Mouse (Mus musculus): ENCODE measurements around the gene Kif1bp. TPM values are rescaled to one million over a fixed set of nuclear protein-coding genes. Genes with fewer than 3 reads are reported as not detected.
"Not testable (repeated sequence)": the region's sequence is repeated elsewhere in the genome, so short reads cannot be mapped to it uniquely, and the experiment has no call there.

Kif1bp gene
- total RNA-seq, 2 experiments from 2014 or later, result 180 to 185 TPM

DNA sequence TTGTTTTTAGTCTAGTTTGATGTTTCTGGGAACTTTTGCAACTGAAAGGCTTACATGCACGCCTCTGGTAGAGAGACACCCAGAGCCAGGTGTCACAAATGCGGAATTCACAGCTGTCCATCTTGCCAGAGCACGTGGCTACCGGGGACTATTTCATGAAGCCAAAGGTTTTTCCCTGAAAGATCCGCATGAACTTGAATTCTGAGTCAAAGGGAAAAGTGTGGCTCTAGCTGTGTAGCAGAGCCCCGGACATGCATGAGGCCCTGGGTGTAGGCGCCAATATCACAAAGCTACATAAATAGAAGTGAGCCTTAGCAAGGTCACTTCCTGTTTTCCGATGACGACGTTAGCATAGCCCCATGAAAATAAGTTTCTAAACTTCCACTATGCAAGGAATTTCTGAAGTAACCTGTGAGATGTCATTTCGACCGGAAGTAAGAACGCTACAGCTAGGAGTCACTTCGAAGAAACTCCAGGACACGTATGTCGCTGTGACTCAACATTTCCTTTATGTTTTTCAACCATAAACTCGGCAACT is 72.2 kb downstream of the Kif1bp start:
- Histone ChIP-seq H3K27ac (peak overlapping the region; percentile 36; the same call in 1 of the 2 replicates), H3K4me3 (no peak overlapping the region)
- no peak for DNase-seq (ENCODE audit: extremely low spot score in 1 of 2, low spot score in 2 of 2)
- intact Hi-C loops (cut with DNase I), result no loop called here
- no peak for TF ChIP-seq CTCF (IDR thresholded peaks at IDR 0.05)

DNA sequence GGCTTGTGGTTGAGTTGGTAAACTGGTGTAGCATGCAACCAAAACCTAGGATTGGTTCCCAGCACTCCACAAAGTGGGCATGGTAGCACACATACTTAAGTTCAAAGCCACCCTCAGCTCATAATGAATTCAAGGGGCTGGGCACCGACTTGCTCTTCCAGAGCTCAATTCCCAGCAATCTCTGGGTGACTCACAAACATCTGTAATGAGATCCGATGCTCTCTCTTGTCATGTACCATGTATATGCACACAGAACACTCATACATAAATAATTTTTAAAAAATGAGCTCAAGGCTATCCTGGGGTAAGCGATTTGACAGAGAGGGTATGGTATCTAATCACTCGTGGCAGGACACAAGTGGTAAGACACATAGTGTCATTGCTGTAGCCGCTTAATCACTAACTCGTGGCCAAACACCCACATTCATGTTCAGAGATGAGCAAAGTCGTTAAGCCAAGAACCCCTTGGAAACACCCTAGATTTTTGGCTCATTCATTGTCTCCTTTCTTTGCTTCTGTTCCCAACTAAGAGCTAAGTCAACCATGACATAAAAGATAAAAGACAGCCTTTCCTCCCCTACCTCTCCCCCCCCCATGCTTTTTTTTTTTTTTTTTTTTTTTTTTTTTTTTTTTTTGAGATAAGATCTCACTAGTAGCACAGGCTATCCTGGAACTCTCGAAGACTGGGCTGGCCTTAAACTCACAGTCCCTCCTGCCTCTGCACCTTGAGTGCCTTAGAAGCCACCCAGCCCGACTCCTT is 72.9 kb downstream of the Kif1bp start:
- no peak for DNase-seq (ENCODE audit: extremely low spot score in 1 of 2, low spot score in 2 of 2)
- intact Hi-C loops (cut with DNase I), result no loop called here
- Histone ChIP-seq H3K27ac (no peak overlapping the region), H3K4me3 (no peak overlapping the region)
- no peak for TF ChIP-seq CTCF (IDR thresholded peaks at IDR 0.05)

DNA sequence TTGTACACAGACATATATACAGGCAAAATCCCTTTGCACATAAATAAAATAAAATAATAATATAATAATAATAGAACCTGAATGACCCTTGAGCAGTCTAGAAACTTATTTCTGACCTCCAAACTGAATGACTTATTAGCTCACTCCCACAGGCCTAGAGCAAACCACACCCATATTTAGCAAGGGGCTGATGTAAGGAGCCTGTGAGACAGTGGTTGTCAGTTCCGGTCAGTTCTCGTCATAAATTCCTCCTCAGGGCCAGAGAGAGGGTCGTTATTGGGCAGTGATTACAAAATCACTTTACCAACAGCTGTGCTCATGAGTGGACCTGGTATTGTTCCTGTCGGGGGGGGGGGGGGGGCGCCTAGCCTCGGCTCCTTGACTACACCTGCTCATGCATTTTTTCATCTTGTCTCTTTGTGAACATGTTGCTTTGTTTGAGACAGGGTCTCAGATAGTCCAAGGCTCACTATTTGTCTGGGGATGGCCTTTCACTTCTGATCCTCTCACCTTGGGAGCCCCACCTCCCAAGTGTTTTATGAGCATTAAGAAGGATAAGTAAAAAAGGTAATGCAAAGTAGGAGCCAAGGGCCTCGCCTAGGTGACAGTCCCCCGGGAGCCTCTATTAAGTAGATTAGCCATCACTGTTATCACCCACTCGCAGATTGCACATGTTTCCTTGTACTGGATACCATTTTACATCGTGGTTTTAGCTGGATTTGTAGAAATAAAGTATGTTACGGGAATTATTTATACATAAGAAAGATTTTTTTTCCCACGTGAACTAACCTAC is 74.2 kb downstream of the Kif1bp start:
- TF ChIP-seq CTCF (IDR thresholded peaks at IDR 0.05), result no peak
- no peak overlapping the region for H3K27ac ChIP-seq
- DNase-seq (ENCODE audit: extremely low spot score in 1 of 2, low spot score in 2 of 2), result no peak
- H3K4me3 ChIP-seq, result no peak overlapping the region
- intact Hi-C loops (cut with DNase I), result no loop called here

DNA sequence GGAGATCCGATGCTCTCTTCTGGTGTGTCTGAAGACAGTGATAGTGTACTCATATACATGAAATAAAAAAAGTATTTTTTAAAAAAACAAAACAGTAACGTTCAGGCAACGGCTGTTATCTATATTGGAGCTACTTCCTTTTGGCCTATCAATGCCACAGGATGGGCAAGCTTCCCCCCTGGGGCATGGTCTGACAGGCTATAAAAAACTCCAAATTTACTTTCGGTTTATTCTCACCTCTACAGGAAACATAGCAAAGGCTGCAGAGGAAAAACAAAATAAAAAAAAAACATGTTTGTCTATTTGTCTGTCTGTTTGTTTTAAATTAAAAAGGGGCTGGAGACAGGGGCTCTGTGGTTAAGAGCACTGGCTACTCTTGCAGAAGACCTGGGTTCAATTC is 74.9 kb downstream of the Kif1bp start:
- no peak for TF ChIP-seq CTCF (IDR thresholded peaks at IDR 0.05)
- intact Hi-C loops (cut with DNase I), result no loop called here
- no peak overlapping the region for H3K4me3 ChIP-seq

DNA sequence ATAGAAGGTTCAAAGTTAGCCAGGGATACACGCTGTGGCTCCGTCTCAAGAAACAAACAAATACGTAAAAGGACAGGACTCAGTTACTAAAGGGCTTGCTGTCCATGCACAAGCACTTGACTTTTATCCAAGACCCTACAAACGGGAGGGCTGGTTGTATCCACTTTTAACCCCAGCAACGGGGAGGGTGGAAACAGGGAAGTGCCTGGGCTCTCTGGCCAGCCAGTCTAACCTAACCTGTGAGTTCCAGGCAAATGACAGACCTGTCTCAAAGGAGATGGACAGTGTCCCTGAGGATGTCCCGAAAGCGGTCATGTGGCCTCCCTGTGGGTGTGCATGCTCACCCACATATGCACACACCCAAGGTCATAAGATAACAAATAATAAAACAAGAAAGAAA is 76.3 kb downstream of the Kif1bp start:
- Histone ChIP-seq H3K27ac (no peak overlapping the region), H3K4me3 (no peak overlapping the region)
- intact Hi-C loops (cut with DNase I), result no loop called here
- DNase-seq (ENCODE audit: extremely low spot score in 1 of 2, low spot score in 2 of 2), result no peak
- TF ChIP-seq CTCF (IDR thresholded peaks at IDR 0.05), result no peak

More for the DNA sequence above, 74.9 kb downstream of the Kif1bp start:
- no peak overlapping the region for H3K27ac ChIP-seq
- no peak for DNase-seq (ENCODE audit: extremely low spot score in 1 of 2, low spot score in 2 of 2)

DNA sequence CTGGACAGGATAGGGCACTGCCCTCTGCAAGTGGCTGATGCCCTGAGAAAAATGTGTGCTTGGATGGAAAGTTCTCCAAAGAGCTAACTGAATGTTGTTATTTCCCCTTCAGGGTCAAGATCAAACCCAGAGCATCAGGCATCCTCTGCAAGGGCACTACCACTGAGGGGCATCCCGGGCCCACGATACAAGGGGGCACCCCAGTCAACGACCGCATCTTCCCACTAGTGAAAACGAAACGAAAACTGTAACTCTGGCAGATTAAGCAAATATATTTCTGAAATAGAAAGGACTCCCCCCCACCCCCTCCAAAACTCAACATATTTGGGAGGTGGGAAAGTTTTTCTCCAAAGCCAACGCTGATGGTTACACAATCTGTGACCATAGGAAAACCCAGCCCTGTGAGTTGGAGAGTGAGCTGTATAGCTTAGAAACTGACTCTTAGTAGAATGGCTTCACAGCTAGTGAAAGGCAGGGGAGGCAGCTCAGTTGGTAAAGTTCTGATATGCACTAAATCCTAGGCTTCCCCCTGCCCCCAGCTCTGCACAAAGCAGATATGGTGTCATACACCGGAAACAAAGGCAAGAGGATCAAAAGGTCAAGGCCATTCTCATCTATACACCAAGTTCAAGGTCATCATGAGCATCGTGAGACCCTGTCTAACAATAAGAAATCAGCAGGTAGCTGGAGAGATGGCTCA is 77.2 kb downstream of the Kif1bp start:
- no peak for DNase-seq (ENCODE audit: extremely low spot score in 1 of 2, low spot score in 2 of 2)
- no peak overlapping the region for H3K4me3 ChIP-seq
- no peak for TF ChIP-seq CTCF (IDR thresholded peaks at IDR 0.05)
- intact Hi-C loops (cut with DNase I), result loop anchor here (1.0 kb wide), 1 partner anchor 48 kb away; no protein-coding TSS in a partner anchor
- H3K27ac ChIP-seq, result no peak overlapping the region

DNA sequence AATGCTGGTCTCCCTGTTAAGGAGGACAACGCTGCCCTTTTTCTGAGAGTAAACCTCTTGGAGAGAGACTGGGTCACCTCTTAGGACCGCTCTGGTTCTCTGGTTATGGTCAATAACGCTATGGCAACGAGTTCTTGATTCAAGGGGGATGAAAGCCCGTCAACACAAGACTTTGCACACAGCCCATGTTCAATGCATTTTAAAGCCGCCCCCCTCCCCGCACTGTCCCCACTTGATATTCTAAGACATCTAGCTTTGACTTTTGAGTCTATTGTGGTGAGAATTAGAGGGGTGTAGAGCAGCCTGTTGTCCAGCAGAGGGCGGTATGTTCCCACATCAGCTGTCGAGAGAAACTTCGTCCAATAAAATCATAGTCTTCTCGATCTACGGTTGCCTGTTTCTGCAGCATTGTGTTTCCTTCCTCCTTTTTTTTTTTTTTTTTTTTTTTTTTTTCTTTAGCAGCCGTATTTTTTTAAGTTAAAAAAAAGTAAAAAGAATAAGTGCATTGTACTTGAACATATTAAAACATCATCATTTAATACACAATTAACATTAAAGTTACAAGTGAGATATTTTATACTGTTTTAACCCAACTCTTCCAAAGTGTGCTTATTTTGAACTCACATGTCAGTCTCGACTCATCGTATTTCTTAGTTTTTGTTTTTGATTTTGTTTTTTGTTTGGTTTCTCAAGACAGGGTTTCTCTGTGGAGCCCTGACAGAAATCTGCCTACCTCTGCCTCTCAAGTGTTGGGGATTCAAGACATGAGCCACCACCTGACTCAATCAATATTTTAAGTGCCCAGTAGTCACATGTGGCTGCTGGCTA is 78.0 kb downstream of the Kif1bp start:
- TF ChIP-seq CTCF (IDR thresholded peaks at IDR 0.05), result peak; percentile 89
- intact Hi-C loops (cut with DNase I), result loop anchor here (1.0 kb wide), 1 partner anchor 49 kb away; no protein-coding TSS in a partner anchor
- peak; percentile 47 to 55 for DNase-seq (ENCODE audit: extremely low spot score in 1 of 2, low spot score in 2 of 2)

DNA sequence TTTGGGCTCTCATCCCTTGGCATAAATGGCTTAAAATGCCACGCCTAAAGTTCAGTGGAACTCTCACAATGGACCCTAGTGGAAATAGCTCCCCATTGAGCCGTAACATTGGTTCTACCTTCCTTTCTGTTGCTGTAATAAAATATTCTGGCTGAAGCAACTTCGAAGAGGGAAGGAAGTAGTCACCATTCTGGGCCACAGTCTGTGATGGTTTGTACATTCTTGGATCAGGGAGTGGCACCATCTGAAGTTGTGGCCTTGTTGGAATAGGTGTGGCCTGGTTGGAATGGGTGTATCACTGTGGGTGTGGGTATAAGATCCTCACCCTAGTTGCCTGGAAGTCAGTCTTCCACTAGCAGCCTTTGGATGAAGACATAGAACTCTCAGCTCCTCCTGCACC is 86.6 kb downstream of the Kif1bp start:
- DNase-seq (ENCODE audit: extremely low spot score in 1 of 2, low spot score in 2 of 2); H3K27ac ChIP-seq; H3K4me3 ChIP-seq; intact Hi-C loops (cut with DNase I): not testable (repeated sequence)

More for the DNA sequence above, 78.0 kb downstream of the Kif1bp start:
- Histone ChIP-seq H3K27ac (no peak overlapping the region), H3K4me3 (no peak overlapping the region)

Other genes with a start within 250 kb of the Kif1bp start
- gene Hk1, start 198.5 kb downstream of the Kif1bp start, total RNA-seq (2021), result 100 to 1,000 TPM; 298 to 310 TPM
- gene Hkdc1, start 156.0 kb downstream of the Kif1bp start, total RNA-seq (2021), result 10 to 100 TPM; 10.1 to 11.4 TPM
- gene 4930507D05Rik, start 129.0 kb downstream of the Kif1bp start, total RNA-seq (2021), result 1 to 10 TPM; 1.1 to 1.4 TPM
- gene Supv3l1, start 128.7 kb downstream of the Kif1bp start, total RNA-seq (2021), result 10 to 100 TPM; 21.8 to 24.8 TPM
- 10 to 100 TPM; 46.9 to 47.4 TPM for gene Vps26a, start 91.7 kb downstream of the Kif1bp start, total RNA-seq (2021)
- gene Srgn, start 51.0 kb downstream of the Kif1bp start, total RNA-seq (2021), result 1 to 10 TPM; 7.1 to 9.7 TPM
- 10 to 100 TPM; 21.1 to 21.8 TPM for gene Ddx21, start 23.8 kb upstream of the Kif1bp start, total RNA-seq (2021)
- gene Ddx50, start 72.8 kb upstream of the Kif1bp start, total RNA-seq (2021), result 10 to 100 TPM; 86.3 to 91.1 TPM
- gene Stox1, start 147.7 kb upstream of the Kif1bp start, total RNA-seq (2021), result 1 to 10 TPM; 4.2 to 5.8 TPM
- 10 to 100 TPM; 48.7 to 59.2 TPM for gene Ccar1, start 213.8 kb upstream of the Kif1bp start, total RNA-seq (2021)

All from left cerebral cortex, adult 2 months (tissue).